Mouse (Mus musculus) embryonic fibroblast, embryonic 13.5 days (primary cell): ENCODE measurements at regions not wholly inside any gene's neighbourhood (a gene's known extent, or its start where the extent isn't known, plus 50 kb on each side); places are given as distances from the start of the nearest gene placed in this dataset.

Experiments
- H3K27ac ChIP-seq: 2 replicates; pipeline ENCODE4 v1.5.1; 2012; ENCODE audit warnings: low read length, control low read depth, inconsistent platforms; ENCODE audit not compliant: insufficient read depth
- H3K4me1 ChIP-seq: 2 replicates; pipeline ENCODE4 v1.6.1; 2011; ENCODE audit warnings: low read length; ENCODE audit not compliant: control insufficient read depth, insufficient read depth
- H3K4me3 ChIP-seq: 2 replicates; pipeline ENCODE4 v1.5.1; 2011; ENCODE audit warnings: mild to moderate bottlenecking, control low read depth, low read length; ENCODE audit not compliant: insufficient read depth
- CTCF ChIP-seq: IDR thresholded peaks from 2 replicates; pipeline ENCODE4 v1.5.1; 2011; ENCODE audit warnings: mild to moderate bottlenecking, control low read depth, low read length, moderate library complexity, borderline replicate concordance; ENCODE audit not compliant: insufficient read depth
- POLR2A ChIP-seq: IDR thresholded peaks from 2 replicates; pipeline ENCODE4 v1.6.1; 2011; ENCODE audit warnings: low read depth, mild to moderate bottlenecking, control low read depth, low read length, moderate library complexity

GRCm38 (mm10) chr11:40572953-40573757 is 121.8 kb downstream of the Mat2b start:
- TF ChIP-seq POLR2A = no peak
- no peak for TF ChIP-seq CTCF
- Histone ChIP-seq H3K4me3 (no peak overlapping the region), H3K4me1 (no peaks in the 10 kb centered on the region), H3K27ac (no peak overlapping the region)

- TF ChIP-seq POLR2A (no peak), CTCF (no peak)
- Histone ChIP-seq H3K4me3 (no peak overlapping the region), H3K4me1 (no peaks in the 10 kb centered on the region), H3K27ac (no peak overlapping the region)
Observed at GRCm38 (mm10) chr11:40562866-40563265, 132.1 kb downstream of the Mat2b start.

GRCm38 (mm10) chr11:40561983-40562382 is 133.0 kb downstream of the Mat2b start:
- TF ChIP-seq POLR2A = no peak
- no peak for TF ChIP-seq CTCF
- Histone ChIP-seq H3K4me3 (no peak overlapping the region), H3K27ac (no peak overlapping the region)

GRCm38 (mm10) chr11:40561400-40561799 is 133.6 kb downstream of the Mat2b start:
- TF ChIP-seq POLR2A (no peak), CTCF (no peak)
- H3K4me3 ChIP-seq = no peak overlapping the region

More at GRCm38 (mm10) chr11:40561983-40562382, 133.0 kb downstream of the Mat2b start:
- no peaks in the 10 kb centered on the region for H3K4me1 ChIP-seq

DNA sequence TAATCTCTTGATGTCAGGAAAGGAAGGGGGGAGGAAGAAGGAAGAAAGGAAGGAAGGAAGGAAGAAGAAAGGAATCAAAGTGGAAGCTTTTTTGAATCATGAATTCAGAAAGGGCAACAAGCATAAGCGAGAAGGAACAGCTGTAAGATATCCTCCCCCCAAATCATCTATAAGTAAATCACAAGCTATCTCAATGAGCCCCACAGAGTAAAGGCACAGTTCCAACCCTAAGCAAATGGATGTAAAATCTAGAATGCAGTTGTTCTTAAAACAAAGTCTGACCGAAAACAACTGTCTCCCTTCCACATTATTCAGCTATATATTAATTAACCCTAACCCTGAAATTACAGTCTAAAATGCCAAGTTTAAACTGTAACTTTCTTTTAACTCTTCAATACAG is 136.5 kb downstream of the Mat2b start:
- Histone ChIP-seq H3K27ac (no peak overlapping the region), H3K4me1 (peaks cover 2% of the 10 kb centered on the region; the same call in 1 of the 2 replicates), H3K4me3 (no peak overlapping the region)
- TF ChIP-seq CTCF = no peak
- no peak for TF ChIP-seq POLR2A

More at GRCm38 (mm10) chr11:40561400-40561799, 133.6 kb downstream of the Mat2b start:
- Histone ChIP-seq H3K27ac (no peak overlapping the region), H3K4me1 (peaks cover 2% of the 10 kb centered on the region; the same call in 1 of the 2 replicates)

DNA sequence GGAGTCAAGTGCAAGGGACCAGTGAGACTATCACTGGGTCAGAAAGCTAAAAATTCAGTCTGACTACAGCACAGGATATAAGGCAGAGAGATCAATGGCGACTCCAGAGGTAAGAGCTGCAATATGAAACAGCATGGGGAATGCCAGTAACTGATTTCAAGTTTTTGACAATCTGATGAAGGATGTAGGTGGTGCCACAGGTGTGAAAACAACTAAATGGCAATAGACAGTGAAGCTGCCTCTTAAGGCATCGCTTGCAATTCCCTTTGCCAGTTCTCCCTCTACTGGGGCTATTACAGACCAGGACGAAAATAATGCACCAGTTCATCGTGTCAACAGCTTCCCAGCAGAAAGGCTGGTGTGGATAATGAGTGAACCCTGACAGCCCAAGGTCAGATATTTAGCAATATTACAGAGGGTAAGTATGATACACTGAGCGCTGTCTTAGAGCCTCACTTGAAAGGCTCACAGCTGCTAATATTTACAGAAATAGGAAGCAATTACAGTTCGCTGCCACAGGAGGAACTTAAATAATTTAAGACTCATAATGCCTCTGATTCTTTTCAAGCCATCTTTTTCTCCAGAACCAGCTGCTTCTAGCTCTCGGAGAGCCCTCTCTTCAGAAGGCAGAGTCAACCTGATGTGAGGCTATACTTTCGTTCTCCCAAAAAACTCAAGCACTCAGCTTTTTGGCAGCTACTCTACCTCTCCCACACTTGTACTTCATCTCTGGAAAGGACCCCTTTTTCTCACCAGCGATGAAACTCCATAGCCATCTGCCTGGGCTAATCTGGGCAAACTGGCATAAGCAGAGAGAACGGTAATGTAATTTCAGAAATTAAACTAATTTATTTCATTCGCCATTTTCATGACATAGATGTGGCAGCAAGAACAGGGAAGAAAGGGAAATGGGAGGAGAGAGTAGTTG is 139.9 kb downstream of the Mat2b start:
- Histone ChIP-seq H3K27ac (no peak overlapping the region), H3K4me3 (no peak overlapping the region), H3K4me1 (peaks cover 2% of the 10 kb centered on the region; the same call in 1 of the 2 replicates)
- TF ChIP-seq POLR2A (no peak), CTCF (no peak)

DNA sequence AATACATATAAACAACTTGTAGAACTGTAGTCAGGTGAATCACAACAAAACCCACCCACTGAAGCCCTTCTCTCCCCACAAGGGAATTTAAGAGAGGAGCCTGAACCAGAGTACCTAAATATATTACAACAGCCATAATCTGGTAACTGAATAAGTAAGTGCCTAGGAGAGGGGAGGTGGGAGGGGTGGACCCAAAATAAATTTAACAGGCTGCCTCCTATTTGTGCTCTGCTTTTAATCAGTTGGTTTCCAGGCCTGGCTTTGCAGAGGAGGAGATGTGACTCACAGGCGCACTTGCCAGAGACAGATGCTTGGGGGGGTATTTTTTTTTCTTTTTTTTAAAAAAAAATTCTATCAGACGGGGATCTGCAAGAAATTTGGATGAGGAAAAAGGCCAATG is 142.9 kb downstream of the Mat2b start:
- Histone ChIP-seq H3K27ac (no peak overlapping the region), H3K4me3 (no peak overlapping the region), H3K4me1 (peaks cover 2% of the 10 kb centered on the region; the same call in 1 of the 2 replicates)
- TF ChIP-seq POLR2A (no peak), CTCF (no peak)

- no peak for TF ChIP-seq CTCF
- no peak for TF ChIP-seq POLR2A
- no peak overlapping the region for H3K4me3 ChIP-seq
- H3K27ac ChIP-seq = no peak overlapping the region
Observed at GRCm38 (mm10) chr11:40546596-40546995, 148.4 kb downstream of the Mat2b start.

GRCm38 (mm10) chr11:40545537-40545936 is 149.5 kb downstream of the Mat2b start:
- no peak for TF ChIP-seq POLR2A
- TF ChIP-seq CTCF = no peak
- Histone ChIP-seq H3K4me3 (no peak overlapping the region), H3K27ac (no peak overlapping the region), H3K4me1 (no peaks in the 10 kb centered on the region)

More at GRCm38 (mm10) chr11:40546596-40546995, 148.4 kb downstream of the Mat2b start:
- H3K4me1 ChIP-seq = no peaks in the 10 kb centered on the region

- Histone ChIP-seq H3K4me1 (no peaks in the 10 kb centered on the region), H3K4me3 (no peak overlapping the region), H3K27ac (no peak overlapping the region)
- TF ChIP-seq POLR2A (no peak), CTCF (no peak)
Observed at GRCm38 (mm10) chr11:40540229-40540628, 154.8 kb downstream of the Mat2b start.
